Mouse (Mus musculus) spleen, postnatal 36 days (tissue): ENCODE measurements around the gene Sptbn4.
A peak's percentile ranks its signal among the peaks of the same experiment; 100 is the strongest.

Source experiments
- DNase-seq, 2 experiments: peaks; one replicate each; pipeline ENCODE4 v3.0.0; 2022; ENCODE audit warnings: low spot score in 2 of 2, mixed read lengths in 1 of 2

Gene Sptbn4

GRCm38 (mm10) chr7:27354144-27354543 is 93.3 kb downstream of the Sptbn4 start:
- DNase-seq = no peak

GRCm38 (mm10) chr7:27345444-27345843 is 102.0 kb downstream of the Sptbn4 start:
- DNase-seq = no peak

- no peak for DNase-seq
Measured at GRCm38 (mm10) chr7:27342595-27342994, 104.9 kb downstream of the Sptbn4 start.

GRCm38 (mm10) chr7:27339519-27339918 is 108.0 kb downstream of the Sptbn4 start:
- DNase-seq = no peak

GRCm38 (mm10) chr7:27339114-27339513 is 108.4 kb downstream of the Sptbn4 start:
- DNase-seq = no peak

- no peak for DNase-seq
Measured at GRCm38 (mm10) chr7:27337175-27337853, 110.2 kb downstream of the Sptbn4 start, which contains the start of gene Ltbp4. TSS of gene Ltbp4 (minus strand) at chr7:27337692.

GRCm38 (mm10) chr7:27335928-27336823 is 111.3 kb downstream of the Sptbn4 start:
- peak; percentile 73 to 74 for DNase-seq

- no peak for DNase-seq
Measured at GRCm38 (mm10) chr7:27335011-27335720, 112.3 kb downstream of the Sptbn4 start.

- no peak for DNase-seq
Measured at GRCm38 (mm10) chr7:27334405-27334911, 113.0 kb downstream of the Sptbn4 start.

- peak in 1 of 2 experiments; percentile 29 for DNase-seq
Measured at GRCm38 (mm10) chr7:27333316-27333941, 114.1 kb downstream of the Sptbn4 start.

GRCm38 (mm10) chr7:27332353-27333199 is 114.9 kb downstream of the Sptbn4 start:
- DNase-seq = peak; percentile 83 to 85

GRCm38 (mm10) chr7:27331854-27332253 is 115.6 kb downstream of the Sptbn4 start:
- no peak for DNase-seq

- DNase-seq = no peak
Measured at GRCm38 (mm10) chr7:27331541-27331851, 116.0 kb downstream of the Sptbn4 start.

GRCm38 (mm10) chr7:27330709-27331540 is 116.6 kb downstream of the Sptbn4 start:
- peak; percentile 90 to 91 for DNase-seq

- DNase-seq = no peak
Measured at GRCm38 (mm10) chr7:27329981-27330380, 117.5 kb downstream of the Sptbn4 start.

- peak; percentile 88 to 90 for DNase-seq
Measured at GRCm38 (mm10) chr7:27329326-27329947, 118.0 kb downstream of the Sptbn4 start.

GRCm38 (mm10) chr7:27328648-27329047 is 118.8 kb downstream of the Sptbn4 start:
- DNase-seq = no peak

- no peak for DNase-seq
Measured at GRCm38 (mm10) chr7:27328161-27328560, 119.3 kb downstream of the Sptbn4 start.

GRCm38 (mm10) chr7:27327500-27327899 is 120.0 kb downstream of the Sptbn4 start:
- DNase-seq = no peak
